Mouse (Mus musculus) G1E (cell line): ENCODE data around the gene Ints12.

ENCODE experiments used
- CTCF ChIP-seq: IDR thresholded peaks from 2 replicates; pipeline ENCODE4 v1.5.1; 2012; ENCODE audit warnings: low read depth, low read length, inconsistent platforms, mixed read lengths
- GATA1 ChIP-seq: IDR thresholded peaks from 2 replicates; pipeline ENCODE4 v1.6.1; 2012; ENCODE audit warnings: borderline replicate concordance, low read length, inconsistent platforms, mixed read lengths
- POLR2AphosphoS5 ChIP-seq: IDR thresholded peaks from 2 replicates; pipeline ENCODE4 v1.6.1; 2012; ENCODE audit warnings: low read depth, low read length, inconsistent platforms; ENCODE audit not compliant: insufficient replicate concordance
- TAL1 ChIP-seq: conservative IDR thresholded peaks from 2 replicates; pipeline ENCODE4 v1.6.1; 2012; ENCODE audit warnings: low read depth, low read length, inconsistent platforms, mixed read lengths

GRCm38 (mm10) chr3:133152831-133153230 is 61.2 kb downstream of the Ints12 start:
- TF ChIP-seq CTCF = no peak
- TF ChIP-seq POLR2AphosphoS5 = no peak
- TF ChIP-seq GATA1 = no peak
- TF ChIP-seq TAL1 = no peak
